Mouse (Mus musculus) macrophage (primary cell): ENCODE data around the gene Pkd1. TPM values are rescaled to one million over a fixed set of nuclear protein-coding genes. Genes with fewer than 3 reads are reported as not detected.
A peak's percentile ranks its signal among the peaks of the same experiment; 100 is the strongest.

ENCODE experiments used
- H3K27ac ChIP-seq: fragments of 350-480 bp; formaldehyde crosslinking; 2 replicates; pipeline ENCODE4 v1.9.0; 2021
- H3K36me3 ChIP-seq: fragments of 350-480 bp; formaldehyde crosslinking; 2 replicates; pipeline ENCODE4 v1.9.0; 2021; ENCODE audit errors: inconsistent target
- H3K4me3 ChIP-seq: fragments of 350-480 bp; formaldehyde crosslinking; 2 replicates; pipeline ENCODE4 v1.9.0; 2021; ENCODE audit errors: inconsistent target
- H3K79me2 ChIP-seq: fragments of 350-480 bp; formaldehyde crosslinking; 2 replicates; pipeline ENCODE4 v1.9.0; 2021; ENCODE audit errors: inconsistent target
- WGBS: methylation state at CpG from one replicate; pipeline ENCODE4 v1.1.7; 2026; ENCODE audit warnings: inconsistent platforms; ENCODE audit not compliant: missing documents; 5-methylcytosine and 5-hydroxymethylcytosine counted together
- polyA plus RNA-seq: library from polyadenylated mRNA; stranded (reverse); fragments of 250-400 nt; gene quantifications from 3 replicates; pipeline ENCODE4 v1.2.4, GENCODE M21; 2018; ENCODE audit warnings: inconsistent platforms

Gene Pkd1
- polyA plus RNA-seq, 1 experiment from 2014 or later, result 9.7 TPM

- Histone ChIP-seq H3K4me3 (no peak overlapping the region), H3K79me2 (no peaks in the 10 kb centered on the region), H3K27ac (no peak overlapping the region), H3K36me3 (no peaks in the 10 kb centered on the region)
- WGBS, result 93% methylated on average over 2 of the region's 2 CpGs
Observed at GRCm38 (mm10) chr17:24545247-24545646, 4.4 kb upstream of the Pkd1 start.

GRCm38 (mm10) chr17:24546234-24546633, 3.4 kb upstream of the Pkd1 start:
- no peak overlapping the region for H3K27ac ChIP-seq
- H3K79me2 ChIP-seq, result peaks cover 7% of the 10 kb centered on the region
- H3K36me3 ChIP-seq, result no peaks in the 10 kb centered on the region
- 84% methylated on average over 3 of the region's 3 CpGs for WGBS
- no peak overlapping the region for H3K4me3 ChIP-seq

GRCm38 (mm10) chr17:24548435-24548834, 1.2 kb upstream of the Pkd1 start:
- WGBS, result 2% methylated on average over 9 of the region's 9 CpGs

GRCm38 (mm10) chr17:24548921-24549617, 565 bp upstream of the Pkd1 start:
- WGBS, result 1% methylated on average over 23 of the region's 23 CpGs
- Histone ChIP-seq H3K36me3 (no peaks in the 10 kb centered on the region), H3K27ac (peak overlapping the region; percentile 61), H3K4me3 (peak overlapping the region; percentile 55), H3K79me2 (peaks cover 36% of the 10 kb centered on the region)

More at GRCm38 (mm10) chr17:24548435-24548834, 1.2 kb upstream of the Pkd1 start:
- peaks cover 29% of the 10 kb centered on the region for H3K79me2 ChIP-seq
- peak overlapping the region; percentile 61 for H3K27ac ChIP-seq
- no peaks in the 10 kb centered on the region for H3K36me3 ChIP-seq
- peak overlapping the region; percentile 55 for H3K4me3 ChIP-seq

- Histone ChIP-seq H3K36me3 (no peaks in the 10 kb centered on the region), H3K79me2 (peaks cover 50% of the 10 kb centered on the region), H3K27ac (no peak overlapping the region), H3K4me3 (peak overlapping the region; percentile 36)
- 3% methylated on average over 44 of the region's 44 CpGs for WGBS
Observed at GRCm38 (mm10) chr17:24550416-24551049, 899 bp downstream of the Pkd1 start.

- Histone ChIP-seq H3K27ac (no peak overlapping the region), H3K79me2 (peaks cover 55% of the 10 kb centered on the region), H3K36me3 (no peaks in the 10 kb centered on the region), H3K4me3 (peak overlapping the region; percentile 36)
- 81% methylated on average over 3 of the region's 3 CpGs for WGBS
Observed at GRCm38 (mm10) chr17:24551050-24551444, 1.4 kb downstream of the Pkd1 start.

- H3K27ac ChIP-seq, result no peak overlapping the region
- WGBS, result 98% methylated on average over 7 of the region's 7 CpGs
- H3K79me2 ChIP-seq, result peaks cover 85% of the 10 kb centered on the region; the same call in 1 of the 2 replicates
- no peak overlapping the region for H3K4me3 ChIP-seq
- H3K36me3 ChIP-seq, result no peaks in the 10 kb centered on the region
Observed at GRCm38 (mm10) chr17:24557091-24557490, 7.5 kb downstream of the Pkd1 start.

GRCm38 (mm10) chr17:24558600-24559099, 9.0 kb downstream of the Pkd1 start:
- no peaks in the 10 kb centered on the region for H3K36me3 ChIP-seq
- WGBS, result 21% methylated on average over 4 of the region's 4 CpGs
- H3K27ac ChIP-seq, result no peak overlapping the region
- peaks cover 81% of the 10 kb centered on the region; the same call in 1 of the 2 replicates for H3K79me2 ChIP-seq
- no peak overlapping the region for H3K4me3 ChIP-seq

GRCm38 (mm10) chr17:24559146-24559545, 9.5 kb downstream of the Pkd1 start:
- Histone ChIP-seq H3K79me2 (peaks cover 76% of the 10 kb centered on the region; the same call in 1 of the 2 replicates), H3K4me3 (no peak overlapping the region), H3K27ac (no peak overlapping the region), H3K36me3 (no peaks in the 10 kb centered on the region)
- 35% methylated on average over 2 of the region's 3 CpGs for WGBS

GRCm38 (mm10) chr17:24560301-24561028, 10.8 kb downstream of the Pkd1 start:
- Histone ChIP-seq H3K4me3 (no peak overlapping the region), H3K79me2 (peaks cover 63% of the 10 kb centered on the region; the same call in 1 of the 2 replicates), H3K36me3 (peaks cover 7% of the 10 kb centered on the region; the same call in 1 of the 2 replicates), H3K27ac (no peak overlapping the region)
- WGBS, result 90% methylated on average over 5 of the region's 5 CpGs

GRCm38 (mm10) chr17:24561592-24561991, 12.0 kb downstream of the Pkd1 start:
- H3K79me2 ChIP-seq, result peaks cover 55% of the 10 kb centered on the region; the same call in 1 of the 2 replicates
- H3K4me3 ChIP-seq, result no peak overlapping the region
- no peak overlapping the region for H3K27ac ChIP-seq
- peaks cover 12% of the 10 kb centered on the region; the same call in 1 of the 2 replicates for H3K36me3 ChIP-seq
- 100% methylated on average over 2 of the region's 2 CpGs for WGBS

GRCm38 (mm10) chr17:24563638-24564037, 14.0 kb downstream of the Pkd1 start:
- Histone ChIP-seq H3K36me3 (peaks cover 18% of the 10 kb centered on the region; the same call in 1 of the 2 replicates), H3K27ac (no peak overlapping the region), H3K79me2 (peaks cover 37% of the 10 kb centered on the region; the same call in 1 of the 2 replicates), H3K4me3 (no peak overlapping the region)
- WGBS, result 54% methylated on average over 5 of the region's 5 CpGs

GRCm38 (mm10) chr17:24564422-24564821, 14.8 kb downstream of the Pkd1 start:
- Histone ChIP-seq H3K27ac (no peak overlapping the region), H3K36me3 (peaks cover 25% of the 10 kb centered on the region; the same call in 1 of the 2 replicates), H3K79me2 (peaks cover 29% of the 10 kb centered on the region; the same call in 1 of the 2 replicates), H3K4me3 (no peak overlapping the region)
- WGBS, result 76% methylated on average over 4 of the region's 4 CpGs

- H3K36me3 ChIP-seq, result peaks cover 32% of the 10 kb centered on the region; the same call in 1 of the 2 replicates
- 92% methylated on average over 2 of the region's 3 CpGs for WGBS
Observed at GRCm38 (mm10) chr17:24565092-24565491, 15.5 kb downstream of the Pkd1 start.

More at GRCm38 (mm10) chr17:24565092-24565491, 15.5 kb downstream of the Pkd1 start:
- H3K4me3 ChIP-seq, result no peak overlapping the region
- no peak overlapping the region for H3K27ac ChIP-seq
- H3K79me2 ChIP-seq, result peaks cover 27% of the 10 kb centered on the region; the same call in 1 of the 2 replicates
